Mouse (Mus musculus): ENCODE measurements around the gene AC153137.1.
"Not testable (repeated sequence)": the region's sequence is repeated elsewhere in the genome, so short reads cannot be mapped to it uniquely, and the experiment has no call there.

Gene AC153137.1

GRCm38 (mm10) chr1:30977868-30978267, at the start of gene AC153137.1:
TSS of gene AC153137.1 (minus strand) at chr1:30977968.
- DNase-seq (ENCODE audit: low read depth) = not testable (repeated sequence)

- no peak for DNase-seq (ENCODE audit: low read depth)
These were observed 45.4 kb upstream of the AC153137.1 start for GRCm38 (mm10) chr1:31023173-31023572.

- no peak for DNase-seq (ENCODE audit: low read depth)
These were observed 41.5 kb upstream of the AC153137.1 start for GRCm38 (mm10) chr1:31019283-31019682.

- no peak for DNase-seq (ENCODE audit: low read depth)
These were observed 39.6 kb upstream of the AC153137.1 start for GRCm38 (mm10) chr1:31017377-31017776.

- no peak for DNase-seq (ENCODE audit: low read depth)
These were observed 38.3 kb upstream of the AC153137.1 start for GRCm38 (mm10) chr1:31016068-31016467.

GRCm38 (mm10) chr1:31015261-31015660, 37.5 kb upstream of the AC153137.1 start:
- DNase-seq (ENCODE audit: low read depth) = no peak

- not testable (repeated sequence) for DNase-seq (ENCODE audit: low read depth)
These were observed 529 bp downstream of the AC153137.1 start for GRCm38 (mm10) chr1:30977239-30977638.

- DNase-seq (ENCODE audit: low read depth) = no peak
These were observed 26.0 kb downstream of the AC153137.1 start for GRCm38 (mm10) chr1:30951795-30952194.

- no peak for DNase-seq (ENCODE audit: low read depth)
These were observed 27.3 kb downstream of the AC153137.1 start for GRCm38 (mm10) chr1:30950456-30950835.

GRCm38 (mm10) chr1:30949710-30950455, 27.9 kb downstream of the AC153137.1 start:
- peak; percentile 87 for DNase-seq (ENCODE audit: low read depth)

GRCm38 (mm10) chr1:30948950-30949639, 28.7 kb downstream of the AC153137.1 start:
- DNase-seq (ENCODE audit: low read depth) = peak; percentile 21

GRCm38 (mm10) chr1:30948361-30948949, 29.3 kb downstream of the AC153137.1 start:
- DNase-seq (ENCODE audit: low read depth) = peak; percentile 42

- no peak for DNase-seq (ENCODE audit: low read depth)
These were observed 32.6 kb downstream of the AC153137.1 start for GRCm38 (mm10) chr1:30945136-30945535.

- no peak for DNase-seq (ENCODE audit: low read depth)
These were observed 37.2 kb downstream of the AC153137.1 start for GRCm38 (mm10) chr1:30940571-30940970.

GRCm38 (mm10) chr1:30938392-30938791, 39.4 kb downstream of the AC153137.1 start:
- DNase-seq (ENCODE audit: low read depth) = no peak

GRCm38 (mm10) chr1:30937396-30937965, 40.3 kb downstream of the AC153137.1 start:
- no peak for DNase-seq (ENCODE audit: low read depth)

GRCm38 (mm10) chr1:30936488-30936887, 41.3 kb downstream of the AC153137.1 start:
- no peak for DNase-seq (ENCODE audit: low read depth)

- no peak for DNase-seq (ENCODE audit: low read depth)
These were observed 46.9 kb downstream of the AC153137.1 start for GRCm38 (mm10) chr1:30930823-30931222.

GRCm38 (mm10) chr1:30930194-30930593, 47.6 kb downstream of the AC153137.1 start:
- no peak for DNase-seq (ENCODE audit: low read depth)
